Comparison of ENCODE assay signal across 18 mouse cellular contexts in genomic region chr5:118276711-118277110, GRCm38 (mm10). TPM values are rescaled to one million over a fixed set of nuclear protein-coding genes. Genes with fewer than 3 reads are reported as not detected.
DNase-seq lines count a peak whose midpoint lies in the region; ATAC-seq and TF ChIP-seq lines count a peak whose summit lies in the region.
"Had no signal": no experiment of that assay in that cellular context is flagged by ENCODE, and none has a peak within 500 bp of the region (broad histone marks: within the 10 kb centered on the region; RNA-seq: fewer than 3 reads in every experiment).

No protein-coding gene starts in this region.

- peak; percentile 34 for DNase-seq in hindbrain, embryonic 10.5 days (ENCODE audit: low spot score)
- peak; percentile 56 for DNase-seq in hindbrain, postnatal 0 days (ENCODE audit: low spot score)
- DNase-seq in left cerebral cortex, adult 2 months (ENCODE audit: extremely low spot score in 1 of 2, low spot score in 2 of 2): no peak
- DNase-seq in adrenal gland, adult 8-10 months: no peak
- DNase-seq in B cell, adult 2 months: no peak
- DNase-seq: adrenal gland, postnatal 10 days; cerebellum, adult 9-10 months; heart, adult 11 months; kidney, adult 8-10 months; layer of hippocampus, adult 9-11 months; lung, adult 2 months; right cerebral cortex, postnatal 4 days had no signal

- peaks cover 36% of the 10 kb centered on the region for H3K27me3 ChIP-seq in hindbrain, embryonic 10.5 days (ENCODE audit: insufficient read depth, poor library complexity, severe bottlenecking)
- 0 out of 2 replicates have a peak, but pooled peaks cover 2% of the 10 kb centered on the region for H3K27me3 ChIP-seq in hindbrain, embryonic 16.5 days (replicated peaks; ENCODE audit: control insufficient read depth, insufficient read depth, low read length)
- H3K27me3 ChIP-seq in neural tube, embryonic 12.5 days (replicated peaks): peaks cover 6% of the 10 kb centered on the region; the same call in 1 of the 2 replicates
- H3K27me3 ChIP-seq in neural tube, embryonic 15.5 days (replicated peaks): 0 out of 2 replicates have a peak, but pooled peaks cover 3% of the 10 kb centered on the region
- no peaks in the 10 kb centered on the region for H3K27me3 ChIP-seq in hindbrain, postnatal 0 days (ENCODE audit: insufficient read depth, low read length)
- H3K27me3 ChIP-seq: hindbrain, embryonic 15.5 days had no signal

- intact Hi-C loops in left cerebral cortex, adult 2 months (cut with DNase I): loop anchor here (5.0 to 10.0 kb wide), 2 partner anchors 41 to 148 kb away; no protein-coding TSS in a partner anchor

- peaks cover 36% of the 10 kb centered on the region for H3K4me1 ChIP-seq in hindbrain, embryonic 10.5 days (replicated peaks)
- H3K4me1 ChIP-seq in hindbrain, embryonic 16.5 days (ENCODE audit: control insufficient read depth, insufficient read depth, low read depth, low read length): peaks cover 28% of the 10 kb centered on the region
- H3K4me1 ChIP-seq in neural tube, embryonic 12.5 days: peaks cover 34% of the 10 kb centered on the region
- peaks cover 32% of the 10 kb centered on the region for H3K4me1 ChIP-seq in neural tube, embryonic 15.5 days
- peaks cover 14% of the 10 kb centered on the region for H3K4me1 ChIP-seq in hindbrain, postnatal 0 days (ENCODE audit: insufficient read depth, low read length)

- 36% methylated on average over 8 of the region's 8 CpGs for WGBS in hindbrain, embryonic 10.5 days
- 20% methylated on average over 8 of the region's 8 CpGs for WGBS in hindbrain, embryonic 16.5 days
- 22% methylated on average over 8 of the region's 8 CpGs for WGBS in neural tube, embryonic 12.5 days
- 21% methylated on average over 8 of the region's 8 CpGs for WGBS in neural tube, embryonic 15.5 days
- 11% methylated on average over 8 of the region's 8 CpGs for WGBS in hindbrain, postnatal 0 days

- no peak for TF ChIP-seq CTCF in hindbrain, postnatal 0 days (IDR thresholded peaks at IDR 0.05; ENCODE audit: low read depth)
- no peak for TF ChIP-seq CTCF in left cerebral cortex, adult 2 months (IDR thresholded peaks at IDR 0.05)

- H3K9ac ChIP-seq in hindbrain, embryonic 16.5 days (ENCODE audit: low read depth, low read length): no peak overlapping the region
- H3K9ac ChIP-seq in neural tube, embryonic 12.5 days: no peak overlapping the region
- no peak overlapping the region for H3K9ac ChIP-seq in neural tube, embryonic 15.5 days (replicated peaks)
- H3K9ac ChIP-seq in hindbrain, postnatal 0 days (replicated peaks; ENCODE audit: low read length): no peak overlapping the region
- H3K9ac ChIP-seq: hindbrain, embryonic 15.5 days had no signal

- no peak overlapping the region for H3K4me3 ChIP-seq in hindbrain, embryonic 10.5 days
- H3K4me3 ChIP-seq in hindbrain, embryonic 16.5 days (ENCODE audit: low read length): no peak overlapping the region
- no peak overlapping the region for H3K4me3 ChIP-seq in neural tube, embryonic 12.5 days
- no peak overlapping the region for H3K4me3 ChIP-seq in neural tube, embryonic 15.5 days (replicated peaks)
- H3K4me3 ChIP-seq in hindbrain, postnatal 0 days (ENCODE audit: low read length): no peak overlapping the region
- no peak overlapping the region for H3K4me3 ChIP-seq in left cerebral cortex, adult 2 months
- H3K4me3 ChIP-seq: embryonic facial prominence, embryonic 10.5 days; erythroblast, embryonic 14.5 days; hindbrain, embryonic 15.5 days had no signal

- no peak overlapping the region for H3K4me2 ChIP-seq in hindbrain, embryonic 16.5 days (ENCODE audit: low read length)
- 0 out of 2 replicates have a peak overlapping the region, but pooled peaks have one; percentile 14 for H3K4me2 ChIP-seq in neural tube, embryonic 12.5 days (replicated peaks)
- H3K4me2 ChIP-seq in neural tube, embryonic 15.5 days: no peak overlapping the region
- H3K4me2 ChIP-seq in hindbrain, postnatal 0 days (ENCODE audit: low read depth, low read length): no peak overlapping the region
- H3K4me2 ChIP-seq: hindbrain, embryonic 15.5 days had no signal

- 0 out of 2 replicates have a peak, but pooled peaks cover 2% of the 10 kb centered on the region for H3K9me3 ChIP-seq in hindbrain, embryonic 10.5 days
- H3K9me3 ChIP-seq in hindbrain, embryonic 16.5 days (ENCODE audit: control insufficient read depth, low read length): no peaks in the 10 kb centered on the region
- no peaks in the 10 kb centered on the region for H3K9me3 ChIP-seq in neural tube, embryonic 12.5 days
- no peaks in the 10 kb centered on the region for H3K9me3 ChIP-seq in neural tube, embryonic 15.5 days (replicated peaks)
- H3K9me3 ChIP-seq in hindbrain, postnatal 0 days (ENCODE audit: low read length): no peaks in the 10 kb centered on the region
- H3K9me3 ChIP-seq: embryonic facial prominence, embryonic 10.5 days; hindbrain, embryonic 15.5 days had no signal

- no peak overlapping the region for H3K27ac ChIP-seq in hindbrain, embryonic 10.5 days
- no peak overlapping the region for H3K27ac ChIP-seq in hindbrain, embryonic 16.5 days (ENCODE audit: low read depth, low read length)
- no peak overlapping the region for H3K27ac ChIP-seq in neural tube, embryonic 12.5 days
- H3K27ac ChIP-seq in neural tube, embryonic 15.5 days (replicated peaks): no peak overlapping the region
- no peak overlapping the region for H3K27ac ChIP-seq in hindbrain, postnatal 0 days
- H3K27ac ChIP-seq in left cerebral cortex, adult 2 months: no peak overlapping the region
- H3K27ac ChIP-seq: embryonic facial prominence, embryonic 10.5 days; hindbrain, embryonic 15.5 days had no signal

- H3K36me3 ChIP-seq in hindbrain, embryonic 10.5 days: no peaks in the 10 kb centered on the region
- H3K36me3 ChIP-seq in hindbrain, embryonic 16.5 days (ENCODE audit: control insufficient read depth, insufficient read depth, low read length): no peaks in the 10 kb centered on the region
- H3K36me3 ChIP-seq in neural tube, embryonic 12.5 days: no peaks in the 10 kb centered on the region
- H3K36me3 ChIP-seq in neural tube, embryonic 15.5 days: no peaks in the 10 kb centered on the region
- no peaks in the 10 kb centered on the region for H3K36me3 ChIP-seq in hindbrain, postnatal 0 days (ENCODE audit: insufficient read depth, low read length)
- H3K36me3 ChIP-seq: embryonic facial prominence, embryonic 10.5 days; hindbrain, embryonic 15.5 days had no signal

- no peak for ATAC-seq in hindbrain, embryonic 16.5 days
- ATAC-seq in neural tube, embryonic 12.5 days (ENCODE audit: low FRiP score, low read depth): no peak
- no peak for ATAC-seq in neural tube, embryonic 15.5 days (ENCODE audit: low FRiP score)
- ATAC-seq in hindbrain, postnatal 0 days: no peak

RNA-seq across cellular contexts. Expression of gene 2410131K14Rik, which starts 31.7 kb away (rescaled TPM):
- 11.3 and 12.3 TPM in 2 replicates for polyA plus RNA-seq in hindbrain, embryonic 10.5 days (2016; fragmentation: Nextera tagmentation; extraction: Ambion mirVana)
- 18.0 and 18.1 TPM in 2 replicates for polyA plus RNA-seq in hindbrain, embryonic 16.5 days (2015; fragmentation: Nextera tagmentation; extraction: Ambion mirVana)
- 13.8 and 14.4 TPM in 2 replicates for polyA plus RNA-seq in neural tube, embryonic 12.5 days (2016; fragmentation: Nextera tagmentation; extraction: Ambion mirVana)
- 14.7 and 16.8 TPM in 2 replicates for polyA plus RNA-seq in neural tube, embryonic 15.5 days (2015; fragmentation: Nextera tagmentation; extraction: Ambion mirVana)
- total RNA-seq in hindbrain, postnatal 0 days (2014; rRNA removed): 30.4 and 31.9 TPM in 2 replicates
- 16.5 and 18.0 TPM in 2 replicates for polyA plus RNA-seq in hindbrain, postnatal 0 days (2015; fragmentation: Nextera tagmentation; extraction: Ambion mirVana)
- 10 to 100 TPM; 13.3 to 14.9 TPM for total RNA-seq in left cerebral cortex, adult 2 months (2021)
- total RNA-seq in adrenal gland, adult 8-10 months (2022): 1 to 10 TPM; 7.9 to 10.0 (median 8.8) TPM
- polyA plus RNA-seq: erythroblast, embryonic 14.5 days had no signal

RNA-seq across cellular contexts. Expression of gene Rnft2, which starts 31.8 kb away (rescaled TPM):
- polyA plus RNA-seq in hindbrain, embryonic 10.5 days (2016; fragmentation: Nextera tagmentation; extraction: Ambion mirVana): 4.9 and 7.4 TPM in 2 replicates
- polyA plus RNA-seq in hindbrain, embryonic 16.5 days (2015; fragmentation: Nextera tagmentation; extraction: Ambion mirVana): 9.2 and 10.8 TPM in 2 replicates
- polyA plus RNA-seq in neural tube, embryonic 12.5 days (2016; fragmentation: Nextera tagmentation; extraction: Ambion mirVana): 9.6 and 11.3 TPM in 2 replicates
- polyA plus RNA-seq in neural tube, embryonic 15.5 days (2015; fragmentation: Nextera tagmentation; extraction: Ambion mirVana): 7.2 and 12.7 TPM in 2 replicates
- 108 and 114 TPM in 2 replicates for total RNA-seq in hindbrain, postnatal 0 days (2014; rRNA removed)
- 11.3 TPM in 2 replicates for polyA plus RNA-seq in hindbrain, postnatal 0 days (2015; fragmentation: Nextera tagmentation; extraction: Ambion mirVana)
- 10 to 100 TPM; 65.1 to 78.8 TPM for total RNA-seq in left cerebral cortex, adult 2 months (2021)
- total RNA-seq in adrenal gland, adult 8-10 months (2022): 10 to 100 TPM in 1 of 4 experiments, 1 to 10 TPM in 3; 4.3 to 13.9 (median 7.0) TPM
- polyA plus RNA-seq: erythroblast, embryonic 14.5 days had no signal

Comparison
In these comparisons a context has a peak if more than half of its experiments do, and no peak if none do; other contexts are left out.
1. DNase-seq: peak in hindbrain, embryonic 10.5 days (single experiment) and hindbrain, postnatal 0 days (single experiment); none in left cerebral cortex, adult 2 months (0 of 2), adrenal gland, adult 8-10 months (single experiment) and B cell, adult 2 months (0 of 2).